In genomic region chr9:109058006-109058765, GRCm38 (mm10) we compare ENCODE assay signal across 8 mouse cellular contexts. TPM values are rescaled to one million over a fixed set of nuclear protein-coding genes. Genes with fewer than 3 reads are reported as not detected.
DNase-seq lines count a peak whose midpoint lies in the region; ATAC-seq and TF ChIP-seq lines count a peak whose summit lies in the region.

No protein-coding gene starts in this region.

- H3K79me2 ChIP-seq in MEL (ENCODE audit: control insufficient read depth, insufficient read depth, low read length, poor library complexity) = peaks cover 4% of the 10 kb centered on the region

- TF ChIP-seq CTCF in kidney, postnatal 0 days (IDR thresholded peaks at IDR 0.05; ENCODE audit: low read depth) = no peak
- TF ChIP-seq CTCF in MEL (IDR thresholded peaks at IDR 0.05 in 2 of 3, conservative IDR thresholded peaks at IDR 0.05 in 1 of 3; ENCODE audit: control insufficient read depth in 1 of 3, insufficient read depth in 1 of 3, low read depth in 2 of 3, low read length in 3 of 3, poor library complexity in 1 of 3, severe bottlenecking in 1 of 3) = no peak

- TF ChIP-seq RAD21 in MEL (IDR thresholded peaks at IDR 0.05; ENCODE audit: low read depth, low read length) = no peak

- TF ChIP-seq EP300 in MEL (IDR thresholded peaks at IDR 0.05; ENCODE audit: low read depth in 1 of 2, low read length in 2 of 2) = no peak

- no peak for DNase-seq in kidney, postnatal 0 days (ENCODE audit: low spot score)
- no peak for DNase-seq in kidney, adult 8-10 months
- no peak for DNase-seq in MEL (ENCODE audit: low read depth, low spot score)
- no peak for DNase-seq in liver, embryonic 13.5 days
- no peak for DNase-seq in adrenal gland, postnatal 36 days
- DNase-seq in gastrocnemius, adult 8-10 months (ENCODE audit: low spot score in 2 of 2) = no peak
- DNase-seq in adrenal gland, postnatal 10 days = no peak

- peak overlapping the region; percentile 37 for H3K4me3 ChIP-seq in kidney, postnatal 0 days (replicated peaks; ENCODE audit: low read depth, low read length)
- no peak overlapping the region for H3K4me3 ChIP-seq in MEL (ENCODE audit: control insufficient read depth in 1 of 2, insufficient read depth in 1 of 2, low read depth in 2 of 2, low read length in 2 of 2)
- H3K4me3 ChIP-seq in forebrain, embryonic 13.5 days = no peak overlapping the region; the same call in 1 of the 2 replicates
- H3K4me3 ChIP-seq in liver, embryonic 13.5 days (replicated peaks) = peak overlapping the region; percentile 60

- H3K36me3 ChIP-seq in kidney, postnatal 0 days (ENCODE audit: insufficient read depth, low read length) = peaks cover 25% of the 10 kb centered on the region; the same call in 1 of the 2 replicates
- H3K36me3 ChIP-seq in MEL (ENCODE audit: control insufficient read depth in 1 of 2, insufficient read depth in 2 of 2, low read length in 2 of 2) = peaks cover 0 to 26% of the 10 kb centered on the region in 2 experiments; a peak in 2 of 4 replicates
- H3K36me3 ChIP-seq in forebrain, embryonic 13.5 days (ENCODE audit: poor library complexity, severe bottlenecking) = peaks cover 59% of the 10 kb centered on the region
- peaks cover 47% of the 10 kb centered on the region for H3K36me3 ChIP-seq in liver, embryonic 13.5 days

- no peak for TF ChIP-seq POLR2A in MEL (IDR thresholded peaks at IDR 0.05; ENCODE audit: control insufficient read depth in 1 of 2, insufficient read depth in 1 of 2, low read depth in 1 of 2, low read length in 2 of 2, poor library complexity in 1 of 2)

- peak overlapping the region; percentile 56 for H3K9ac ChIP-seq in kidney, postnatal 0 days (ENCODE audit: low read depth, low read length)
- peak overlapping the region; percentile 51 for H3K9ac ChIP-seq in MEL (ENCODE audit: control insufficient read depth, low read depth, low read length, poor library complexity, severe bottlenecking)
- 0 out of 2 replicates have a peak overlapping the region, but pooled peaks have one; percentile 26 for H3K9ac ChIP-seq in forebrain, embryonic 13.5 days
- peak overlapping the region; percentile 76 for H3K9ac ChIP-seq in liver, embryonic 13.5 days

- peaks cover 20% of the 10 kb centered on the region; the same call in 1 of the 2 replicates for H3K4me1 ChIP-seq in kidney, postnatal 0 days (replicated peaks; ENCODE audit: insufficient read depth, low read length)
- peaks cover 5 to 32% of the 10 kb centered on the region in 2 experiments for H3K4me1 ChIP-seq in MEL (ENCODE audit: control insufficient read depth in 1 of 2, insufficient read depth in 2 of 2, low read length in 2 of 2)
- peaks cover 25% of the 10 kb centered on the region for H3K4me1 ChIP-seq in forebrain, embryonic 13.5 days
- H3K4me1 ChIP-seq in liver, embryonic 13.5 days (replicated peaks) = peaks cover 49% of the 10 kb centered on the region

- ATAC-seq in kidney, postnatal 0 days (replicated peaks; ENCODE audit: low FRiP score, low read depth) = no peak
- ATAC-seq in forebrain, embryonic 13.5 days = no peak
- ATAC-seq in liver, embryonic 13.5 days (ENCODE audit: low read depth) = no peak

- WGBS in kidney, postnatal 0 days = 93% methylated on average over 19 of the region's 19 CpGs
- WGBS in forebrain, embryonic 13.5 days = 93% methylated on average over 19 of the region's 19 CpGs
- WGBS in liver, embryonic 13.5 days (ENCODE audit: insufficient replicate concordance) = 90% methylated on average over 19 of the region's 19 CpGs

- H3K9me3 ChIP-seq in kidney, postnatal 0 days (replicated peaks; ENCODE audit: low read length) = no peaks in the 10 kb centered on the region
- no peaks in the 10 kb centered on the region for H3K9me3 ChIP-seq in MEL (replicated peaks; ENCODE audit: insufficient read depth, low read length)
- H3K9me3 ChIP-seq in forebrain, embryonic 13.5 days (replicated peaks) = no peaks in the 10 kb centered on the region
- no peaks in the 10 kb centered on the region for H3K9me3 ChIP-seq in liver, embryonic 13.5 days (replicated peaks)

- peak overlapping the region; percentile 63 for H3K4me2 ChIP-seq in kidney, postnatal 0 days (ENCODE audit: low read length)
- H3K4me2 ChIP-seq in forebrain, embryonic 13.5 days = no peak overlapping the region; the same call in 1 of the 2 replicates
- peak overlapping the region; percentile 85 for H3K4me2 ChIP-seq in liver, embryonic 13.5 days

- H3K27ac ChIP-seq in kidney, postnatal 0 days = peak overlapping the region; percentile 90
- H3K27ac ChIP-seq in MEL (ENCODE audit: control insufficient read depth, low read depth, low read length) = peak overlapping the region; percentile 75
- no peak overlapping the region for H3K27ac ChIP-seq in forebrain, embryonic 13.5 days
- peak overlapping the region; percentile 89 for H3K27ac ChIP-seq in liver, embryonic 13.5 days

- H3K27me3 ChIP-seq in kidney, postnatal 0 days (ENCODE audit: insufficient read depth, low read length) = no peaks in the 10 kb centered on the region
- H3K27me3 ChIP-seq in MEL (ENCODE audit: control insufficient read depth in 1 of 2, insufficient read depth in 2 of 2, low read length in 2 of 2) = no peaks in the 10 kb centered on the region
- H3K27me3 ChIP-seq in forebrain, embryonic 13.5 days = no peaks in the 10 kb centered on the region
- no peaks in the 10 kb centered on the region for H3K27me3 ChIP-seq in liver, embryonic 13.5 days

TF ChIP-seq in MEL, 35 proteins besides CTCF, POLR2A, EP300 and RAD21 (continues in another document):
- TF ChIP-seq MAZ (IDR thresholded peaks at IDR 0.05; ENCODE audit: low read depth, low read length) (no peak), SMC3 (IDR thresholded peaks at IDR 0.05; ENCODE audit: low read depth, low read length) (no peak), ZNF384 (IDR thresholded peaks at IDR 0.05; ENCODE audit: low read depth, low read length) (no peak), GATA1 (IDR thresholded peaks at IDR 0.05; ENCODE audit: low read depth, low read length) (no peak), CHD1 (IDR thresholded peaks at IDR 0.05; ENCODE audit: low read depth, low read length) (no peak)

RNA-seq across cellular contexts. Expression of gene Trex1, which starts 1.3 kb away (rescaled TPM):
- 14.3 and 15.2 TPM in 2 replicates for polyA plus RNA-seq in kidney, postnatal 0 days (2015; fragmentation: Nextera tagmentation; extraction: Ambion mirVana)
- total RNA-seq in MEL (2012; rRNA removed) = 8.9 and 10.0 TPM in 2 replicates
- 10 to 100 TPM in 1 of 2 experiments, not detected in 1; 17.0 TPM for polyA plus RNA-seq in MEL (2012; ENCODE audit: insufficient read depth in 1 of 2, insufficient read length in 2 of 2, low read depth in 1 of 2, low replicate concordance in 2 of 2, missing spikeins in 1 of 2)
- polyA plus RNA-seq in forebrain, embryonic 13.5 days (2015; fragmentation: Nextera tagmentation; extraction: Ambion mirVana) = 9.3 and 13.0 TPM in 2 replicates
- polyA plus RNA-seq in liver, embryonic 13.5 days (2015; fragmentation: Nextera tagmentation; extraction: Ambion mirVana) = 7.4 and 8.9 TPM in 2 replicates
- 10 to 100 TPM; 19.7 to 23.4 TPM for total RNA-seq in adrenal gland, postnatal 36 days (2021)
- total RNA-seq in gastrocnemius, adult 8-10 months (2022) = 10 to 100 TPM; 11.4 to 17.2 (median 13.0) TPM
- total RNA-seq in adrenal gland, postnatal 10 days (2021) = 10 to 100 TPM; 14.0 to 15.9 TPM

RNA-seq across cellular contexts. Expression of gene Atrip, which starts 15.7 kb away (rescaled TPM):
- polyA plus RNA-seq in kidney, postnatal 0 days (2015; fragmentation: Nextera tagmentation; extraction: Ambion mirVana) = 18.8 and 20.9 TPM in 2 replicates
- total RNA-seq in MEL (2012; rRNA removed) = 18.0 and 18.4 TPM in 2 replicates
- polyA plus RNA-seq in MEL (2012; ENCODE audit: insufficient read depth in 1 of 2, insufficient read length in 2 of 2, low read depth in 1 of 2, low replicate concordance in 2 of 2, missing spikeins in 1 of 2) = 10 to 100 TPM in 1 of 2 experiments, not detected in 1; 35.3 TPM
- polyA plus RNA-seq in forebrain, embryonic 13.5 days (2015; fragmentation: Nextera tagmentation; extraction: Ambion mirVana) = 31.4 and 31.5 TPM in 2 replicates
- 12.6 and 12.7 TPM in 2 replicates for polyA plus RNA-seq in liver, embryonic 13.5 days (2015; fragmentation: Nextera tagmentation; extraction: Ambion mirVana)
- total RNA-seq in adrenal gland, postnatal 36 days (2021) = 10 to 100 TPM; 16.3 to 18.3 TPM
- 10 to 100 TPM in 3 of 4 experiments, 1 to 10 TPM in 1; 8.7 to 11.5 (median 10.7) TPM for total RNA-seq in gastrocnemius, adult 8-10 months (2022)
- 10 to 100 TPM; 13.8 to 14.2 TPM for total RNA-seq in adrenal gland, postnatal 10 days (2021)

RNA-seq across cellular contexts. Expression of gene Shisa5, which starts 19.8 kb away (rescaled TPM):
- polyA plus RNA-seq in kidney, postnatal 0 days (2015; fragmentation: Nextera tagmentation; extraction: Ambion mirVana) = 122 and 123 TPM in 2 replicates
- total RNA-seq in MEL (2012; rRNA removed) = 38.3 and 41.0 TPM in 2 replicates
- polyA plus RNA-seq in MEL (2012; ENCODE audit: insufficient read depth in 1 of 2, insufficient read length in 2 of 2, low read depth in 1 of 2, low replicate concordance in 2 of 2, missing spikeins in 1 of 2) = 10 to 100 TPM in 1 of 2 experiments, not detected in 1; 71.7 TPM
- 33.6 and 35.1 TPM in 2 replicates for polyA plus RNA-seq in forebrain, embryonic 13.5 days (2015; fragmentation: Nextera tagmentation; extraction: Ambion mirVana)
- polyA plus RNA-seq in liver, embryonic 13.5 days (2015; fragmentation: Nextera tagmentation; extraction: Ambion mirVana) = 20.0 and 21.8 TPM in 2 replicates
- total RNA-seq in adrenal gland, postnatal 36 days (2021) = 100 to 1,000 TPM; 122 to 128 TPM
- total RNA-seq in gastrocnemius, adult 8-10 months (2022) = 10 to 100 TPM in 2 of 4 experiments, 1 to 10 TPM in 2; 7.0 to 11.8 (median 9.1) TPM
- total RNA-seq in adrenal gland, postnatal 10 days (2021) = 100 to 1,000 TPM; 107 to 113 TPM

RNA-seq across cellular contexts. Expression of gene Ccdc51, which starts 24.1 kb away (rescaled TPM):
- polyA plus RNA-seq in kidney, postnatal 0 days (2015; fragmentation: Nextera tagmentation; extraction: Ambion mirVana) = 12.9 and 13.8 TPM in 2 replicates
- 26.8 and 28.4 TPM in 2 replicates for total RNA-seq in MEL (2012; rRNA removed)
- 10 to 100 TPM in 1 of 2 experiments, not detected in 1; 15.1 TPM for polyA plus RNA-seq in MEL (2012; ENCODE audit: insufficient read depth in 1 of 2, insufficient read length in 2 of 2, low read depth in 1 of 2, low replicate concordance in 2 of 2, missing spikeins in 1 of 2)
- polyA plus RNA-seq in forebrain, embryonic 13.5 days (2015; fragmentation: Nextera tagmentation; extraction: Ambion mirVana) = 17.9 and 18.9 TPM in 2 replicates
- polyA plus RNA-seq in liver, embryonic 13.5 days (2015; fragmentation: Nextera tagmentation; extraction: Ambion mirVana) = 14.6 and 14.7 TPM in 2 replicates
- total RNA-seq in adrenal gland, postnatal 36 days (2021) = 10 to 100 TPM; 15.6 to 20.1 TPM
- 1 to 10 TPM; 6.7 to 8.6 (median 7.8) TPM for total RNA-seq in gastrocnemius, adult 8-10 months (2022)
- total RNA-seq in adrenal gland, postnatal 10 days (2021) = 10 to 100 TPM; 15.7 to 19.4 TPM

RNA-seq across cellular contexts. Expression of gene Tma7, which starts 24.2 kb away (rescaled TPM):
- 635 and 680 TPM in 2 replicates for polyA plus RNA-seq in kidney, postnatal 0 days (2015; fragmentation: Nextera tagmentation; extraction: Ambion mirVana)
- 346 and 400 TPM in 2 replicates for total RNA-seq in MEL (2012; rRNA removed)
- 100 to 1,000 TPM in 1 of 2 experiments, not detected in 1; 366 TPM for polyA plus RNA-seq in MEL (2012; ENCODE audit: insufficient read depth in 1 of 2, insufficient read length in 2 of 2, low read depth in 1 of 2, low replicate concordance in 2 of 2, missing spikeins in 1 of 2)
- 693 and 750 TPM in 2 replicates for polyA plus RNA-seq in forebrain, embryonic 13.5 days (2015; fragmentation: Nextera tagmentation; extraction: Ambion mirVana)
- 480 and 506 TPM in 2 replicates for polyA plus RNA-seq in liver, embryonic 13.5 days (2015; fragmentation: Nextera tagmentation; extraction: Ambion mirVana)
- total RNA-seq in adrenal gland, postnatal 36 days (2021) = 100 to 1,000 TPM; 384 to 426 TPM
- 100 to 1,000 TPM; 297 to 369 (median 354) TPM for total RNA-seq in gastrocnemius, adult 8-10 months (2022)
- total RNA-seq in adrenal gland, postnatal 10 days (2021) = 100 to 1,000 TPM; 336 to 351 TPM

Comparison
In these comparisons a context has a peak if more than half of its experiments do, and no peak if none do; other contexts are left out.
1. H3K4me3 ChIP-seq: peak in kidney, postnatal 0 days (single experiment) and liver, embryonic 13.5 days (single experiment); none in MEL (0 of 2) and forebrain, embryonic 13.5 days (single experiment).
2. H3K9ac ChIP-seq: peak in every context shown above with its lines; median percentile 76 in liver, embryonic 13.5 days; 56 in kidney, postnatal 0 days; 51 in MEL; 26 in forebrain, embryonic 13.5 days.